Mouse (Mus musculus) ovary, postnatal 14 days (tissue): ENCODE results near the gene Gm37240.

Source experiments
- DNase-seq: peaks from one replicate; pipeline ENCODE4 v3.0.0; 2022; ENCODE audit warnings: low spot score

Gene Gm37240

GRCm38 (mm10) chr3:85827283-85827682, 60.0 kb downstream of the Gm37240 start:
- no peak for DNase-seq

GRCm38 (mm10) chr3:85820839-85821548, 66.3 kb downstream of the Gm37240 start:
- DNase-seq = no peak

- DNase-seq = no peak
Measured at GRCm38 (mm10) chr3:85819319-85819718, 68.0 kb downstream of the Gm37240 start.

- no peak for DNase-seq
Measured at GRCm38 (mm10) chr3:85817191-85817590, 70.1 kb downstream of the Gm37240 start, which contains the start of gene Fam160a1. Fam160a1 (minus strand) TSS chr3:85817291.

- peak; percentile 7 for DNase-seq
Measured at GRCm38 (mm10) chr3:85814241-85814640, 73.1 kb downstream of the Gm37240 start.

- DNase-seq = no peak
Measured at GRCm38 (mm10) chr3:85813101-85814014, 74.0 kb downstream of the Gm37240 start.

- no peak for DNase-seq
Measured at GRCm38 (mm10) chr3:85812010-85812409, 75.3 kb downstream of the Gm37240 start.

GRCm38 (mm10) chr3:85793166-85793565, 94.2 kb downstream of the Gm37240 start:
- no peak for DNase-seq

- DNase-seq = no peak
Measured at GRCm38 (mm10) chr3:85789748-85790147, 97.6 kb downstream of the Gm37240 start.

GRCm38 (mm10) chr3:85786501-85786900, 100.8 kb downstream of the Gm37240 start:
- DNase-seq = no peak

- DNase-seq = no peak
Measured at GRCm38 (mm10) chr3:85780906-85781305, 106.4 kb downstream of the Gm37240 start.

GRCm38 (mm10) chr3:85780332-85780731, 107.0 kb downstream of the Gm37240 start:
- DNase-seq = no peak

- no peak for DNase-seq
Measured at GRCm38 (mm10) chr3:85777841-85778240, 109.5 kb downstream of the Gm37240 start.

- DNase-seq = no peak
Measured at GRCm38 (mm10) chr3:85777356-85777755, 110.0 kb downstream of the Gm37240 start.

GRCm38 (mm10) chr3:85776707-85777106, 110.6 kb downstream of the Gm37240 start:
- no peak for DNase-seq

- no peak for DNase-seq
Measured at GRCm38 (mm10) chr3:85776126-85776525, 111.2 kb downstream of the Gm37240 start.

GRCm38 (mm10) chr3:85773886-85774285, 113.4 kb downstream of the Gm37240 start:
- no peak for DNase-seq

- DNase-seq = no peak
Measured at GRCm38 (mm10) chr3:85773425-85773824, 113.9 kb downstream of the Gm37240 start.

- no peak for DNase-seq
Measured at GRCm38 (mm10) chr3:85764937-85765337, 122.4 kb downstream of the Gm37240 start.

GRCm38 (mm10) chr3:85764008-85764834, 123.1 kb downstream of the Gm37240 start:
- no peak for DNase-seq

GRCm38 (mm10) chr3:85757944-85758343, 129.4 kb downstream of the Gm37240 start:
- DNase-seq = no peak

- no peak for DNase-seq
Measured at GRCm38 (mm10) chr3:85757435-85757834, 129.9 kb downstream of the Gm37240 start.
